Mouse (Mus musculus) lung, embryonic 15.5 days (tissue): ENCODE measurements around the gene Nt5c3. TPM values are rescaled to one million over a fixed set of nuclear protein-coding genes. Genes with fewer than 3 reads are reported as not detected.

Experiments used
- ATAC-seq: fragments of 200-750 bp; cut with Nextera tagmentation; 2 replicates; pipeline ENCODE4 v1.8.0; 2017; ENCODE audit warnings: moderate number of reproducible peaks, borderline replicate concordance; ENCODE audit not compliant: low FRiP score, low TSS enrichment; ENCODE audit errors: extremely low read depth
- H3K27ac ChIP-seq: fragments of 300-500 bp; sonication (generic); 2 replicates; pipeline ENCODE4 v1.5.1; 2015; ENCODE audit warnings: moderate library complexity, mild to moderate bottlenecking, inconsistent platforms
- H3K27me3 ChIP-seq: fragments of 300-500 bp; sonication (generic); 2 replicates; pipeline ENCODE4 v1.6.1; 2015; ENCODE audit warnings: inconsistent platforms
- H3K36me3 ChIP-seq: fragments of 300-500 bp; sonication (generic); 2 replicates; pipeline ENCODE4 v1.6.1; 2015; ENCODE audit warnings: inconsistent platforms
- H3K4me1 ChIP-seq: fragments of 300-500 bp; sonication (generic); 2 replicates; pipeline ENCODE4 v1.6.1; 2015; ENCODE audit warnings: inconsistent platforms
- H3K4me2 ChIP-seq: fragments of 300-500 bp; sonication (generic); 2 replicates; pipeline ENCODE4 v1.6.1; 2015; ENCODE audit warnings: inconsistent platforms, mild to moderate bottlenecking, moderate library complexity
- H3K4me3 ChIP-seq: fragments of 300-500 bp; sonication (generic); 2 replicates; pipeline ENCODE4 v1.5.1; 2015; ENCODE audit warnings: mild to moderate bottlenecking, inconsistent platforms
- H3K9ac ChIP-seq: fragments of 300-500 bp; sonication (generic); 2 replicates; pipeline ENCODE4 v1.6.1; 2015; ENCODE audit warnings: inconsistent platforms
- H3K9me3 ChIP-seq: fragments of 300-500 bp; sonication (generic); 2 replicates; pipeline ENCODE4 v1.6.1; 2016; ENCODE audit warnings: inconsistent platforms
- WGBS: fragments of 180-500 bp; shearing (Covaris S2); methylation state at CpG from one replicate; pipeline ENCODE4 v1.1.7; 2015; 5-methylcytosine and 5-hydroxymethylcytosine counted together
- polyA plus RNA-seq: library from polyadenylated mRNA; unstranded; fragments of >200 nt; fragmentation: Nextera tagmentation; extraction: Ambion mirVana; gene quantifications from 2 replicates; pipeline ENCODE4 v1.2.1, GENCODE M21; 2015

Nt5c3 gene
- polyA plus RNA-seq, 1 experiment from 2014 or later, result 60.9 TPM

DNA sequence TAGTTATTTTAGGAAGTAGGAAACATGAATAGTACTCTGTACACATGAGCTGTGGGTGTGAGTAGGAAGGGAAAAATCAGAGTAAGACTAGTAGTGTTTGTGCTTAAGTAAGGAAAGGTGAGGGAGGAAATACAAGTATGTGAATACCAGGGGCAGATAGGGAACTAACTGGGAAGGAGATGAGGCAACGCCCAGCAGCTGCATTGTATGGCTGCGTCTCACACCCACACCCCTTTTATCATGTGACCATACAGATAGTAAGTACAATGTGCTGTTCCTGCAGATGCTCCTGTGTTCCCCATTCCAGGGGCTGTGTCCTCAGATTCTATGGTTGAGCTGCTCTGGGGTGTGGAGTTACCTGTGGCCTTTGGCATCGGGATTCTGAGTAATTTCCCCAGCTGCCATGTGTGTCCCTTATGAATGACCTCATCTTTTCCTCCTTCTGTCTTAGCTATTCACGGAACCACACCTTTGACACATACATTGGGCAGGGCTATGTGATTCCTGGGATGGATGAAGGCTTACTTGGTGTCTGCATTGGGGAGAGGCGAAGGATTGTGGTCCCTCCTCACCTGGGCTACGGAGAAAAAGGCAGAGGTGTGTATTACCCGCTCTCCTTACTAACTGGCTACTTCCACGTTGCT lies 63.4 kb downstream of the Nt5c3 start:
- WGBS, result 90% methylated on average over 8 of the region's 8 CpGs
- Histone ChIP-seq H3K36me3 (peaks cover 34% of the 10 kb centered on the region), H3K4me2 (no peak overlapping the region), H3K4me3 (no peak overlapping the region), H3K27ac (no peak overlapping the region), H3K27me3 (no peaks in the 10 kb centered on the region), H3K4me1 (no peaks in the 10 kb centered on the region), H3K9me3 (no peaks in the 10 kb centered on the region), H3K9ac (no peak overlapping the region)
- ATAC-seq, result no peak

DNA sequence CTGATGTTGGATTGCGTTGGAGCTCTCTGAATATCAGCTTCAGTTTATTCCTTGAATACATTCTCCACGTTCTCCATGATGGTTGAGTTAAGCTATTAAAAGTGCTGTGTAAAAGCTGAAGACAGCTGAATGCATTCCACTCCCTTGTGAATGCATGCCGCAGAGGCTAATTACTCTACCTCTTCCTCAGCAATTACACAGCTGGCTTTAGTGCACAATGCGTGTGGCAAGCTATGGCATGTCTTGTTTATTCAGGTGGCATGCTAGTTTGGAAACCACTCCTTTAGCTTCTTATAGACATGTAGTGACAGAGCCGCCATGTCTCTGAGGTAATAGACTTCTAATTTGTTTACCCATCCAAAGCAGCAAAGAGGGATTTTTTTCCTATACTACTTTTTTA lies 67.0 kb downstream of the Nt5c3 start:
- Histone ChIP-seq H3K27me3 (no peaks in the 10 kb centered on the region), H3K4me3 (no peak overlapping the region), H3K9me3 (no peaks in the 10 kb centered on the region), H3K36me3 (peaks cover 39% of the 10 kb centered on the region), H3K9ac (no peak overlapping the region), H3K27ac (no peak overlapping the region), H3K4me2 (no peak overlapping the region), H3K4me1 (no peaks in the 10 kb centered on the region)
- 84% methylated on average over 5 of the region's 5 CpGs for WGBS
- ATAC-seq, result no peak

DNA sequence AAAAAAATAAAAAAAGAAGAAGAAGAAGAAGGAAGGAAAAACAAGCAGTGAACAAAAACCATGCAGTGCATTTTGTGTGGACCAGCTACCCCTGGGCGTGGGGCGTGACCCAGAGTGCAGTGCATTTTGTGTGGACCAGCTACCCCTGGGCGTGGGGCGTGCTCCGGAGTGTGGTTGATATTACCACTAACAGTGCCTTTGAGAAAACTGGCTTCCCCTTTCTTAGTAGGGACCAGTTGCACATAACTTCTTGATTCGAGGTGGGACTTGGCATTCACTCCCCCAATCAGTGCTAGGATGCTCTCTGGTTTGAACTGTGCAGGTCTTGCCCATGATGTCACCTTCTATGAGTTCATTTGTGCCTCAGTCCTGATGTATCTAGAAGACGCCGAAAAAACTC lies 68.9 kb downstream of the Nt5c3 start:
- Histone ChIP-seq H3K4me1 (no peaks in the 10 kb centered on the region), H3K4me3 (no peak overlapping the region), H3K4me2 (no peak overlapping the region), H3K9me3 (no peaks in the 10 kb centered on the region), H3K36me3 (peaks cover 42% of the 10 kb centered on the region), H3K27ac (no peak overlapping the region), H3K9ac (no peak overlapping the region), H3K27me3 (no peaks in the 10 kb centered on the region)
- ATAC-seq, result no peak
- 93% methylated on average over 8 of the region's 8 CpGs for WGBS

- WGBS, result 72% methylated on average over 7 of the region's 7 CpGs
- H3K4me1 ChIP-seq, result no peaks in the 10 kb centered on the region
- no peak overlapping the region for H3K4me2 ChIP-seq
- no peaks in the 10 kb centered on the region for H3K9me3 ChIP-seq
- no peak overlapping the region for H3K27ac ChIP-seq
- peaks cover 31% of the 10 kb centered on the region for H3K36me3 ChIP-seq
- no peak for ATAC-seq
- H3K9ac ChIP-seq, result no peak overlapping the region
- H3K4me3 ChIP-seq, result no peak overlapping the region
- no peaks in the 10 kb centered on the region for H3K27me3 ChIP-seq
Observed at GRCm38 (mm10) chr6:56850315-56850714, 73.4 kb downstream of the Nt5c3 start.

DNA sequence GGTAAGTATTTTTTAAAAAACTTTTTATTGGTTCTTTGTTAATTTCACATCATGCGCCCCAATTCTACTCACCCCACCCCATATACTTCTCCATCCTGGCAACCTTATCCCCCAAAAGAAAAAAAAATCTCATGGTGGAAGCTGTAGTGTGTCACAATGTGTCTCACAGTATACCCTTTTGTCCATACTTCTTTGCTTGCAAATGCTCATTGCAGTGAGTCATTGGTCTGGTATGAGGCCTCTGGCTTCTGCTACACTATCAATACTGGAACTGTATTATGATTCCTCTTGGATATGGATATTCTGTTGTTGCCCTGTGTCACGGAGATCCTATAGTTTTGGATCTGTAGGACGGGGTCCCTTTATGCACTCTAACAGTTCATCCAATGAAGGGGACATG lies 74.8 kb downstream of the Nt5c3 start:
- ATAC-seq, result no peak

GRCm38 (mm10) chr6:56844365-56844764 lies 79.4 kb downstream of the Nt5c3 start:
- no peaks in the 10 kb centered on the region for H3K4me1 ChIP-seq
- 85% methylated on average over 2 of the region's 2 CpGs for WGBS
- peaks cover 11% of the 10 kb centered on the region; the same call in 1 of the 2 replicates for H3K36me3 ChIP-seq
- no peak overlapping the region for H3K27ac ChIP-seq
- no peak overlapping the region for H3K9ac ChIP-seq
- no peak overlapping the region for H3K4me2 ChIP-seq
- H3K4me3 ChIP-seq, result no peak overlapping the region
- H3K9me3 ChIP-seq, result no peaks in the 10 kb centered on the region
- no peak for ATAC-seq
- H3K27me3 ChIP-seq, result no peaks in the 10 kb centered on the region

More for the DNA sequence above, 74.8 kb downstream of the Nt5c3 start:
- 75% methylated on average over 3 of the region's 3 CpGs for WGBS
- no peaks in the 10 kb centered on the region for H3K27me3 ChIP-seq
- no peaks in the 10 kb centered on the region for H3K9me3 ChIP-seq
- no peaks in the 10 kb centered on the region for H3K4me1 ChIP-seq
- H3K9ac ChIP-seq, result no peak overlapping the region
- no peak overlapping the region for H3K4me2 ChIP-seq
- no peak overlapping the region for H3K27ac ChIP-seq
- peaks cover 27% of the 10 kb centered on the region for H3K36me3 ChIP-seq
- H3K4me3 ChIP-seq, result no peak overlapping the region

- Histone ChIP-seq H3K4me1 (no peaks in the 10 kb centered on the region), H3K27me3 (no peaks in the 10 kb centered on the region), H3K27ac (no peak overlapping the region), H3K9ac (no peak overlapping the region), H3K36me3 (peaks cover 11% of the 10 kb centered on the region; the same call in 1 of the 2 replicates), H3K9me3 (no peaks in the 10 kb centered on the region), H3K4me3 (no peak overlapping the region), H3K4me2 (no peak overlapping the region)
- WGBS, result 82% methylated on average over 3 of the region's 3 CpGs
- no peak for ATAC-seq
Observed at GRCm38 (mm10) chr6:56843229-56843628, 80.5 kb downstream of the Nt5c3 start.

DNA sequence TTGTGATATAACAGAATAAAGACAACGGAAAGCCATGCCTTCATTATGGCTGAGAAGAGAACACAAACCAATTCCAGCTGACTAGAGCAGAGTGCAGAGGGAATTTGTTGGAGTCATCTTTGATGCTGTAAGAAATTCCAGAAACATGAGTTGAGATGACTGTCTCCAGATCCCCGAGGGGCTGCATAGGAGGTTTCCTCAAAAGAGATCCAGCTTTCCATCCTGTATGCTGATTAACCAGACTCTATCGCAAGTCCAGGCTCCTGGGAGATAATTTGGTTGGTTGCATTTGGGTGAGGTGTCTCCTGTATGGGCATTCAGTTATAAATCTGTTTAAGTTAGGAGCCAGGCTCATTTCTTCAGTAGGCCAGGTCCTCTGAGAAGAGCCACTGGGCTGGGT lies 86.1 kb downstream of the Nt5c3 start:
- Histone ChIP-seq H3K9ac (no peak overlapping the region), H3K4me1 (peaks cover 17% of the 10 kb centered on the region), H3K9me3 (no peaks in the 10 kb centered on the region), H3K27ac (no peak overlapping the region), H3K27me3 (no peaks in the 10 kb centered on the region), H3K4me3 (no peak overlapping the region), H3K4me2 (no peak overlapping the region), H3K36me3 (peaks cover 17% of the 10 kb centered on the region; the same call in 1 of the 2 replicates)
- WGBS, result 89% methylated on average over 3 of the region's 3 CpGs
- no peak for ATAC-seq

- H3K36me3 ChIP-seq, result peaks cover 17% of the 10 kb centered on the region; the same call in 1 of the 2 replicates
- H3K27ac ChIP-seq, result no peak overlapping the region
- H3K9ac ChIP-seq, result no peak overlapping the region
- H3K27me3 ChIP-seq, result no peaks in the 10 kb centered on the region
- no peaks in the 10 kb centered on the region for H3K9me3 ChIP-seq
- no peak for ATAC-seq
- no peak overlapping the region for H3K4me2 ChIP-seq
- peaks cover 17% of the 10 kb centered on the region for H3K4me1 ChIP-seq
- WGBS, result 92% methylated on average over 12 of the region's 12 CpGs
- no peak overlapping the region for H3K4me3 ChIP-seq
Observed at GRCm38 (mm10) chr6:56837166-56837565, 86.6 kb downstream of the Nt5c3 start.

- Histone ChIP-seq H3K4me1 (peaks cover 17% of the 10 kb centered on the region), H3K27ac (no peak overlapping the region), H3K9me3 (no peaks in the 10 kb centered on the region), H3K4me2 (no peak overlapping the region), H3K4me3 (no peak overlapping the region), H3K36me3 (peaks cover 12% of the 10 kb centered on the region; the same call in 1 of the 2 replicates), H3K9ac (no peak overlapping the region), H3K27me3 (no peaks in the 10 kb centered on the region)
- ATAC-seq, result no peak
- 85% methylated on average over 10 of the region's 10 CpGs for WGBS
Observed at GRCm38 (mm10) chr6:56835532-56835931, 88.2 kb downstream of the Nt5c3 start.

- peaks cover 10% of the 10 kb centered on the region; the same call in 1 of the 2 replicates for H3K36me3 ChIP-seq
- WGBS, result 44% methylated on average over 5 of the region's 5 CpGs
- no peak overlapping the region for H3K9ac ChIP-seq
- peaks cover 17% of the 10 kb centered on the region for H3K4me1 ChIP-seq
- no peaks in the 10 kb centered on the region for H3K27me3 ChIP-seq
- H3K4me2 ChIP-seq, result 0 out of 2 replicates have a peak overlapping the region, but pooled peaks have one; percentile 3
- no peaks in the 10 kb centered on the region for H3K9me3 ChIP-seq
- peak overlapping the region; percentile 35 for H3K27ac ChIP-seq
- H3K4me3 ChIP-seq, result no peak overlapping the region
- no peak for ATAC-seq
Observed at GRCm38 (mm10) chr6:56834769-56835168, 89.0 kb downstream of the Nt5c3 start.

GRCm38 (mm10) chr6:56832830-56833229 lies 90.9 kb downstream of the Nt5c3 start:
- H3K27me3 ChIP-seq, result no peaks in the 10 kb centered on the region
- H3K9me3 ChIP-seq, result no peaks in the 10 kb centered on the region
- peak overlapping the region; percentile 82 for H3K4me3 ChIP-seq
- no peak overlapping the region for H3K27ac ChIP-seq
- peak overlapping the region; percentile 75 for H3K4me2 ChIP-seq
- ATAC-seq, result no peak
- peaks cover 9% of the 10 kb centered on the region; the same call in 1 of the 2 replicates for H3K36me3 ChIP-seq
- peak overlapping the region; percentile 88 for H3K9ac ChIP-seq
- peaks cover 17% of the 10 kb centered on the region for H3K4me1 ChIP-seq
